Mouse (Mus musculus) liver, adult 2 months (tissue): Measurements from ENCODE around the gene Gm20388.

Experiments used
- CTCF ChIP-seq: fragments of 200-500 bp; IDR thresholded peaks from 2 replicates; pipeline ENCODE4 v1.5.1; 2011; ENCODE audit warnings: low read depth, low read length, control low read depth
- POLR2A ChIP-seq: fragments of 200-500 bp; IDR thresholded peaks from 2 replicates; pipeline ENCODE4 v1.6.1; 2011; ENCODE audit warnings: low read length, control low read depth; ENCODE audit not compliant: insufficient read depth; ENCODE audit errors: extremely low read depth

DNA sequence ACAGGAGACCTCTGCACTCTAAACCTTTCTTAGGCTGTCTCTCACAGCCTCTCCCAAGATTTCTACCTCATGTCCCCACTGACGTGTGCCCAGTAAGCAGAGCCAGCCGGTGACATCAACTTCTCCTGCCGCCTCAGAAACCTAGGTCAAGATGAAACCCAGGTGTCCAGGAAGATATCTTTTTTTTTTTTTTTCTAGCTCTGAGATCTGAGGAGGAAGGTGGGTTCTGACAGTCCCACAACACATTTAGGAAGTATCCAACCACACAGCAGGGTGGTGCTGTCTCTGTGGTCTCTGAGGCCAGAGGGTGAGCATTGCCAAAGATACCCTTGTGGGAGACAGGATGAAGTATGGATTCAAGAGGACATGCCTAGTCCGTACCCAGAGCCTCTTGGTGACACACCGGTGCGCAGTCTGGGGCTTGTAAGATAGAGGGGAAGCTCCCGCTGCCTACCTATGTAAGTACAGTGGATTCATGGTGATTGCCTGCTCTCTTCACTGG, 1246.4 kb downstream of the Gm20388 start:
- no peak for TF ChIP-seq CTCF
- no peak for TF ChIP-seq POLR2A
